Mouse (Mus musculus) midbrain, embryonic 12.5 days (tissue): ENCODE measurements around the gene Thsd7b. TPM values are rescaled to one million over a fixed set of nuclear protein-coding genes. Genes with fewer than 3 reads are reported as not detected.

ENCODE experiments used
- ATAC-seq: fragments of 200-750 bp; cut with Nextera tagmentation; 2 replicates; pipeline ENCODE4 v1.8.0; 2017; ENCODE audit warnings: low read depth, moderate TSS enrichment, moderate library complexity; ENCODE audit not compliant: low FRiP score
- H3K27ac ChIP-seq: fragments of 300-500 bp; sonication (generic); replicated peaks from 2 replicates; pipeline ENCODE4 v1.5.1; 2016; ENCODE audit warnings: mild to moderate bottlenecking
- H3K27me3 ChIP-seq: fragments of 300-500 bp; sonication (generic); 2 replicates; pipeline ENCODE4 v1.6.1; 2016; ENCODE audit warnings: mild to moderate bottlenecking
- H3K36me3 ChIP-seq: fragments of 300-500 bp; sonication (generic); 2 replicates; pipeline ENCODE4 v1.6.1; 2016
- H3K4me1 ChIP-seq: fragments of 300-500 bp; sonication (generic); 2 replicates; pipeline ENCODE4 v1.6.1; 2016
- H3K4me2 ChIP-seq: fragments of 300-500 bp; sonication (generic); replicated peaks from 2 replicates; pipeline ENCODE4 v1.6.1; 2016; ENCODE audit warnings: mild to moderate bottlenecking, moderate library complexity
- H3K4me3 ChIP-seq: fragments of 300-500 bp; sonication (generic); 2 replicates; pipeline ENCODE4 v1.5.1; 2016; ENCODE audit warnings: mild to moderate bottlenecking
- H3K9ac ChIP-seq: fragments of 300-500 bp; sonication (generic); replicated peaks from 2 replicates; pipeline ENCODE4 v1.6.1; 2016; ENCODE audit warnings: mild to moderate bottlenecking, moderate library complexity
- H3K9me3 ChIP-seq: fragments of 300-500 bp; sonication (generic); 2 replicates; pipeline ENCODE4 v1.6.1; 2016; ENCODE audit warnings: mild to moderate bottlenecking
- WGBS: fragments of 180-500 bp; shearing (Covaris S2); methylation state at CpG from one replicate; pipeline ENCODE4 v1.1.7; 2016; 5-methylcytosine and 5-hydroxymethylcytosine counted together
- polyA plus RNA-seq: library from polyadenylated mRNA; unstranded; fragments of >200 nt; fragmentation: Nextera tagmentation; extraction: Ambion mirVana; gene quantifications from 2 replicates; pipeline ENCODE4 v1.2.1, GENCODE M21; 2016

The Thsd7b gene
- polyA plus RNA-seq, 1 experiment from 2014 or later: 9.6 TPM

DNA sequence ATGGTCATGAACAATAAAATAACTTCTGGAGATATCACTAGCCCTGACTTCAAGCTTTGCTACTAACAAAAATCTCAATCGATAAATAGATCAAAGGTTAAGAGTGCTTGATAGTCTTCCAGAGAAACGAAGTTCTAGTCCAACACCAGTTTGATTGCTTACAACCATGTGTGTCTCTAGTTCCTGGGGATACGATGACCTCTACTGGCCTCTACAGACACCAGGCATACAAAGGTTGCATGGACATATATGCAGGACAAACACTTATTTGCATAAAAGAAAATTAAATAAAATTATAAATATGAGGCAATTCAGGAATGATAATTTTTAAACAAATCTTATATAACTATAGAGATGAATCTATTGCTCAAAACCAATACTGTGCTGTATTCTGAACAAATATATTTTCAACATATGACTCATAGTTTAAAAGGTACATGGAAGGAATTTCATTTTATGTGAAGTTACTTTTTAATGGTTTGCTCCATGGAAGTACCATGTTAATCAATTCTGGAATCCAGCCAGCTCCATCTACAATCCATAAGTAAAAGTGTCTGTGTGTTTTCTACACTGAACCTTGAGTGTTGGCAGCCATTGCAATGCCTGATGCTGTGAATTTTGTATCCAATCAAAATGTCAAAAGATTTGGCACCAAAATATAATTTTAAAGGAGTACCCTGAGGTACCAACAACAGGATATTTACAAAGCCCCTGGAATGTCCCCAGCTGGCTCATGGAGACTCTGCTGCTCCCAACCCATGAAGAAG, 793.3 kb downstream of the Thsd7b start:
- WGBS: 87% methylated on average over 3 of the region's 3 CpGs

DNA sequence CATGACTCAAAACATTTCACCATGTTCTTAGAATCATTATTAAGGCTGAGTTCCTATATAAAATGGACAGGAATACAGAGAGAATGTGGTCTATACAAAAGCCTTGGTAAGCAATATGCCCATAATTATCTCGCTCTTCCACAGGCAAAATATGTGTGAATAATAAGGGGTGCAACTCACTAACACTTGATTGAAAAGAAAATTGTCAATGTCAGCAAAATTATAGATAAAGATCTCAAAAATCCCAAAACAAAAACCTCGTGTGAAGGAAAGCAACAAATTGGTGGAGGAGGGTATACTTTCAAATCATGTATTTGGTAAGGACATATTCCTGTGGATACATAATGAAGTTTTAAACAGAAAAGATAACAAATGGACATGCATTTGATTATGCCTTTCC, 810.7 kb downstream of the Thsd7b start:
- no peaks in the 10 kb centered on the region for H3K4me1 ChIP-seq
- H3K9ac ChIP-seq: no peak overlapping the region
- H3K27ac ChIP-seq: no peak overlapping the region
- 86% methylated on average over 2 of the region's 2 CpGs for WGBS
- no peak overlapping the region for H3K4me3 ChIP-seq
- ATAC-seq: no peak
- H3K36me3 ChIP-seq: no peaks in the 10 kb centered on the region
- H3K27me3 ChIP-seq: no peaks in the 10 kb centered on the region
- H3K9me3 ChIP-seq: no peaks in the 10 kb centered on the region
- H3K4me2 ChIP-seq: no peak overlapping the region

More for the DNA sequence above, 793.3 kb downstream of the Thsd7b start:
- ATAC-seq: no peak
- Histone ChIP-seq H3K4me2 (no peak overlapping the region), H3K27me3 (no peaks in the 10 kb centered on the region), H3K27ac (no peak overlapping the region), H3K4me3 (no peak overlapping the region), H3K36me3 (no peaks in the 10 kb centered on the region), H3K9me3 (no peaks in the 10 kb centered on the region), H3K4me1 (no peaks in the 10 kb centered on the region), H3K9ac (no peak overlapping the region)

GRCm38 (mm10) chr1:130085207-130085606, 812.1 kb downstream of the Thsd7b start:
- H3K9me3 ChIP-seq: no peaks in the 10 kb centered on the region
- H3K4me3 ChIP-seq: no peak overlapping the region
- no peaks in the 10 kb centered on the region for H3K27me3 ChIP-seq
- no peak overlapping the region for H3K9ac ChIP-seq
- no peak overlapping the region for H3K27ac ChIP-seq
- no peak overlapping the region for H3K4me2 ChIP-seq
- WGBS: 82% methylated on average over 3 of the region's 3 CpGs
- H3K4me1 ChIP-seq: no peaks in the 10 kb centered on the region
- ATAC-seq: no peak
- H3K36me3 ChIP-seq: no peaks in the 10 kb centered on the region

- Histone ChIP-seq H3K4me3 (no peak overlapping the region), H3K9ac (no peak overlapping the region), H3K27me3 (no peaks in the 10 kb centered on the region), H3K4me1 (no peaks in the 10 kb centered on the region), H3K9me3 (no peaks in the 10 kb centered on the region), H3K27ac (no peak overlapping the region), H3K4me2 (no peak overlapping the region), H3K36me3 (no peaks in the 10 kb centered on the region)
- no peak for ATAC-seq
- WGBS: 87% methylated on average over 2 of the region's 2 CpGs
Observed at GRCm38 (mm10) chr1:130085910-130086309, 812.8 kb downstream of the Thsd7b start.

- no peaks in the 10 kb centered on the region for H3K36me3 ChIP-seq
- no peaks in the 10 kb centered on the region for H3K27me3 ChIP-seq
- H3K9me3 ChIP-seq: no peaks in the 10 kb centered on the region
- H3K27ac ChIP-seq: no peak overlapping the region
- H3K4me1 ChIP-seq: no peaks in the 10 kb centered on the region
- H3K4me2 ChIP-seq: no peak overlapping the region
- H3K4me3 ChIP-seq: no peak overlapping the region
- no peak overlapping the region for H3K9ac ChIP-seq
- no peak for ATAC-seq
- 84% methylated on average over 2 of the region's 2 CpGs for WGBS
Observed at GRCm38 (mm10) chr1:130099227-130099626, 826.1 kb downstream of the Thsd7b start.

GRCm38 (mm10) chr1:130112580-130113314, 839.6 kb downstream of the Thsd7b start:
- 83% methylated on average over 1 of the region's 1 CpGs for WGBS
- Histone ChIP-seq H3K9ac (no peak overlapping the region), H3K27me3 (no peaks in the 10 kb centered on the region), H3K36me3 (no peaks in the 10 kb centered on the region), H3K9me3 (no peaks in the 10 kb centered on the region), H3K27ac (no peak overlapping the region), H3K4me1 (no peaks in the 10 kb centered on the region), H3K4me3 (no peak overlapping the region), H3K4me2 (no peak overlapping the region)
- ATAC-seq: no peak

DNA sequence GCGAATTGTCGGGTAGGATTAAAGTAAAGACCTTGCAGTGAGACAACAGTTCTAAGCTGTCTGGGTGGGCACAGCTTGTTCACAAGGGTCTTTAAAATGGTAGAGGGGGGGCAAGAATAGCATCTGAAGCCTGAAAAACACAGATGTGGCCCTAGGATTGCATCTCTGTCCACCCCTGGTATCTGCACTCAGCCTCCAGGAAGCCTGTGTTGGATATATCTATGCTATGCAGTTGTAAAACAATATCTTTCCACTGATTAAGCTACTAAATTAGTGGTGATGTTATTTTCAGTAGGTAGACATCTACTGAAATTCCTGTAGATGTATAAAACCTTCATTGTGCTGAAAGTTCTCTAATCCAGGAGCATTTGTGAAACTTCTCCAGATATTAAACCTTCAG, 840.4 kb downstream of the Thsd7b start:
- no peak for ATAC-seq
- no peak overlapping the region for H3K9ac ChIP-seq
- H3K4me3 ChIP-seq: no peak overlapping the region
- H3K36me3 ChIP-seq: no peaks in the 10 kb centered on the region
- no peaks in the 10 kb centered on the region for H3K27me3 ChIP-seq
- 95% methylated on average over 2 of the region's 2 CpGs for WGBS
- H3K27ac ChIP-seq: no peak overlapping the region
- no peaks in the 10 kb centered on the region for H3K9me3 ChIP-seq
- no peak overlapping the region for H3K4me2 ChIP-seq
- no peaks in the 10 kb centered on the region for H3K4me1 ChIP-seq

DNA sequence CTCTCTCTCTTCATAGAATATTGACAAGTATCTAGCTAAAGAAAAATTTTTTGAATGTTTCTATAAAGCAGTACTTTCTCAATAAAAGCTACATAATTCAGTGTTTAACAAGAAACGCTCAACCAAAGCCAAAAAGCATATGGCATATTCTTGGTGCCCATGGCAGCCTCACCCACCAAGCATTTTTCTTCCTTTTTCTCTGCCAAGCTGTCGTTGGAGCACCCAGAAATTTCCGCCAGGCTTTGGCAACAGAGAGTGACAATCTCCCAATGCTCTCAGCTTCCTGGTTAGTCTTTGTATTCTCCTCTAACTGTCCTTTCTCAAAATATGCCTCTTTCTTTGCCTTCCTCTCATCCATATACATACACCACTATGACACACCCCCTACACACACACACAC, 857.8 kb downstream of the Thsd7b start:
- no peak for ATAC-seq
- H3K4me3 ChIP-seq: no peak overlapping the region
- no peak overlapping the region for H3K27ac ChIP-seq
- H3K27me3 ChIP-seq: no peaks in the 10 kb centered on the region
- H3K4me1 ChIP-seq: no peaks in the 10 kb centered on the region
- no peaks in the 10 kb centered on the region for H3K9me3 ChIP-seq
- no peaks in the 10 kb centered on the region for H3K36me3 ChIP-seq
- WGBS: 89% methylated on average over 3 of the region's 3 CpGs
- H3K4me2 ChIP-seq: no peak overlapping the region
- H3K9ac ChIP-seq: no peak overlapping the region

DNA sequence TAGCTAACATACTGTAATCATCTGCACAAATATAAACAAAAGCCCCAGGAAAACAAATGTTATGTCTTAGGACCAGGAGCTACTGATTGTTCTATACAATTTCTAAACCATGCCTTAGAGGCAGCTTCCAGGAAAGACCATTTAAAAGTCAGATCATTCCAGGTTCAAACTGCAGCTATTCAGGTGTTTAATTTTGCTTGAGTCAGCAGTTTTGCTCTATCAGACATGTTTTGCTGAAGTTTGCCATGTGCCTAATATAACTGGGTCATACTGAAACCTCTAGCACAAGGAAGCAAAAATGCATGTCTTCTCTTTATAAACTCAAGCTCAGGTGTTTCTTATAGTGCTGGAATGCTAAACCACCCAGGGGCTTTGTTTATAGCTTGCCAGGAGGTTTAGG, 893.1 kb downstream of the Thsd7b start:
- no peak overlapping the region for H3K4me2 ChIP-seq
- peaks cover 5% of the 10 kb centered on the region for H3K4me1 ChIP-seq
- H3K27ac ChIP-seq: no peak overlapping the region
- ATAC-seq: no peak
- no peaks in the 10 kb centered on the region for H3K27me3 ChIP-seq
- H3K4me3 ChIP-seq: no peak overlapping the region
- no peak overlapping the region for H3K9ac ChIP-seq
- H3K36me3 ChIP-seq: no peaks in the 10 kb centered on the region
- no peaks in the 10 kb centered on the region for H3K9me3 ChIP-seq

- Histone ChIP-seq H3K4me3 (no peak overlapping the region), H3K27me3 (no peaks in the 10 kb centered on the region), H3K27ac (no peak overlapping the region), H3K36me3 (no peaks in the 10 kb centered on the region), H3K9me3 (no peaks in the 10 kb centered on the region), H3K9ac (no peak overlapping the region), H3K4me2 (no peak overlapping the region), H3K4me1 (peaks cover 5% of the 10 kb centered on the region)
- no peak for ATAC-seq
- WGBS: 76% methylated on average over 2 of the region's 2 CpGs
Observed at GRCm38 (mm10) chr1:130167260-130167659, 894.2 kb downstream of the Thsd7b start.

- 59% methylated on average over 6 of the region's 6 CpGs for WGBS
- Histone ChIP-seq H3K9me3 (no peaks in the 10 kb centered on the region), H3K4me2 (no peak overlapping the region), H3K9ac (no peak overlapping the region), H3K27ac (no peak overlapping the region), H3K4me3 (no peak overlapping the region), H3K4me1 (peaks cover 5% of the 10 kb centered on the region), H3K27me3 (no peaks in the 10 kb centered on the region), H3K36me3 (no peaks in the 10 kb centered on the region)
- 0 out of 2 replicates have a peak, but pooled peaks have one; percentile 16 for ATAC-seq
Observed at GRCm38 (mm10) chr1:130169875-130170274, 896.8 kb downstream of the Thsd7b start.

DNA sequence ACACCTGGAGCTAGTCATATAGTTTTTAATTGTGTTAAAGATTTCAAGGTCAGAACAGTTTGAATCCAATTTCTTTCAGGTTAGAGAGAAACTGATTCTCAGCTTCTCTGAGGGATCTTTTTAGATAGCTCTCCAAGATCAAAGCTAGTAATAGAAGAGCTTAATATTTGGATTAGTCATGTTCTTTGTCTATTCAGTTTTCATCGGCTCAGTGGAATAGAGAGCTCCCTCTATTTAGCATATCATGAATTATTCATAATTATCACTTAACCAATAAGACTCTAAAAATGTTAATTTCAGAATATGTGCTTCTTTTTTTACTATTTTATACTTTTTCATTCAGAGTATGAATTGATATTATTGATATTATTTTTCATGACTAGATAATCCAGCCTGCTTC, 897.2 kb downstream of the Thsd7b start:
- H3K4me1 ChIP-seq: peaks cover 5% of the 10 kb centered on the region
- H3K4me3 ChIP-seq: no peak overlapping the region
- no peaks in the 10 kb centered on the region for H3K9me3 ChIP-seq
- H3K4me2 ChIP-seq: no peak overlapping the region
- 13% methylated on average over 1 of the region's 1 CpGs for WGBS
- no peak overlapping the region for H3K9ac ChIP-seq
- H3K27ac ChIP-seq: no peak overlapping the region
- H3K36me3 ChIP-seq: no peaks in the 10 kb centered on the region
- ATAC-seq: peak; percentile 69; the same call in 1 of the 2 replicates
- H3K27me3 ChIP-seq: no peaks in the 10 kb centered on the region
